Mouse (Mus musculus): ENCODE measurements at regions not wholly inside any gene's neighbourhood (a gene's known extent, or its start where the extent isn't known, plus 50 kb on each side); places are given as distances from the start of the nearest gene placed in this dataset.

GRCm38 (mm10) chr1:184484801-184485200 is 247.6 kb downstream of the Hlx start:
- Histone ChIP-seq H3K27me3 (0 out of 2 replicates have a peak, but pooled peaks cover 5% of the 10 kb centered on the region), H3K4me2 (replicated peaks) (no peak overlapping the region), H3K27ac (replicated peaks) (no peak overlapping the region), H3K36me3 (no peaks in the 10 kb centered on the region), H3K9ac (replicated peaks) (no peak overlapping the region), H3K9me3 (no peaks in the 10 kb centered on the region), H3K4me1 (no peaks in the 10 kb centered on the region), H3K4me3 (no peak overlapping the region)
- WGBS = 82% methylated on average over 8 of the region's 8 CpGs
- ATAC-seq (ENCODE audit: low FRiP score, low read depth) = no peak

- H3K4me2 ChIP-seq (replicated peaks) = no peak overlapping the region
- H3K36me3 ChIP-seq = no peaks in the 10 kb centered on the region
- no peak overlapping the region for H3K9ac ChIP-seq (replicated peaks)
- H3K9me3 ChIP-seq = no peaks in the 10 kb centered on the region
- H3K4me3 ChIP-seq = no peak overlapping the region
- no peak for ATAC-seq (ENCODE audit: low FRiP score, low read depth)
- H3K27me3 ChIP-seq = 0 out of 2 replicates have a peak, but pooled peaks cover 5% of the 10 kb centered on the region
- no peak overlapping the region for H3K27ac ChIP-seq (replicated peaks)
- H3K4me1 ChIP-seq = no peaks in the 10 kb centered on the region
- 72% methylated on average over 7 of the region's 7 CpGs for WGBS
Observed at GRCm38 (mm10) chr1:184483371-184483770, 249.0 kb downstream of the Hlx start.

GRCm38 (mm10) chr1:184482026-184482425 is 250.4 kb downstream of the Hlx start:
- 89% methylated on average over 9 of the region's 9 CpGs for WGBS
- H3K36me3 ChIP-seq = no peaks in the 10 kb centered on the region
- H3K9me3 ChIP-seq = no peaks in the 10 kb centered on the region
- no peak overlapping the region for H3K4me2 ChIP-seq (replicated peaks)
- H3K9ac ChIP-seq (replicated peaks) = no peak overlapping the region
- no peak overlapping the region for H3K27ac ChIP-seq (replicated peaks)
- H3K4me1 ChIP-seq = no peaks in the 10 kb centered on the region
- H3K4me3 ChIP-seq = no peak overlapping the region
- 0 out of 2 replicates have a peak, but pooled peaks cover 5% of the 10 kb centered on the region for H3K27me3 ChIP-seq
- ATAC-seq (ENCODE audit: low FRiP score, low read depth) = no peak

- no peaks in the 10 kb centered on the region for H3K9me3 ChIP-seq
- no peak overlapping the region for H3K9ac ChIP-seq (replicated peaks)
- ATAC-seq (ENCODE audit: low FRiP score, low read depth) = no peak
- no peaks in the 10 kb centered on the region for H3K36me3 ChIP-seq
- no peak overlapping the region for H3K4me2 ChIP-seq (replicated peaks)
- H3K27ac ChIP-seq (replicated peaks) = no peak overlapping the region
- no peak overlapping the region for H3K4me3 ChIP-seq
- H3K27me3 ChIP-seq = 0 out of 2 replicates have a peak, but pooled peaks cover 5% of the 10 kb centered on the region
- WGBS = 90% methylated on average over 9 of the region's 9 CpGs
- no peaks in the 10 kb centered on the region for H3K4me1 ChIP-seq
Observed at GRCm38 (mm10) chr1:184480571-184481220, 251.7 kb downstream of the Hlx start.

GRCm38 (mm10) chr1:184478006-184478405 is 254.4 kb downstream of the Hlx start:
- Histone ChIP-seq H3K27ac (replicated peaks) (no peak overlapping the region), H3K27me3 (no peaks in the 10 kb centered on the region), H3K4me3 (no peak overlapping the region), H3K4me1 (no peaks in the 10 kb centered on the region), H3K36me3 (no peaks in the 10 kb centered on the region), H3K4me2 (replicated peaks) (no peak overlapping the region), H3K9me3 (no peaks in the 10 kb centered on the region), H3K9ac (replicated peaks) (no peak overlapping the region)
- no peak for ATAC-seq (ENCODE audit: low FRiP score, low read depth)
- 88% methylated on average over 7 of the region's 7 CpGs for WGBS

GRCm38 (mm10) chr1:184462481-184463124 is 269.8 kb downstream of the Hlx start:
- ATAC-seq (ENCODE audit: low FRiP score, low read depth) = peak; percentile 75
- Histone ChIP-seq H3K4me2 (replicated peaks) (no peak overlapping the region), H3K27ac (replicated peaks) (no peak overlapping the region), H3K9ac (replicated peaks) (no peak overlapping the region), H3K9me3 (no peaks in the 10 kb centered on the region), H3K4me3 (no peak overlapping the region), H3K36me3 (no peaks in the 10 kb centered on the region), H3K27me3 (peaks cover 28% of the 10 kb centered on the region), H3K4me1 (peaks cover 4% of the 10 kb centered on the region; the same call in 1 of the 2 replicates)
- 25% methylated on average over 9 of the region's 9 CpGs for WGBS

GRCm38 (mm10) chr1:184461411-184461810 is 271.0 kb downstream of the Hlx start:
- Histone ChIP-seq H3K4me3 (no peak overlapping the region), H3K27ac (replicated peaks) (no peak overlapping the region), H3K27me3 (peaks cover 23% of the 10 kb centered on the region), H3K4me2 (replicated peaks) (no peak overlapping the region), H3K9ac (replicated peaks) (no peak overlapping the region), H3K36me3 (no peaks in the 10 kb centered on the region), H3K9me3 (no peaks in the 10 kb centered on the region), H3K4me1 (peaks cover 4% of the 10 kb centered on the region; the same call in 1 of the 2 replicates)
- no peak for ATAC-seq (ENCODE audit: low FRiP score, low read depth)

- Histone ChIP-seq H3K9me3 (no peaks in the 10 kb centered on the region), H3K9ac (replicated peaks) (no peak overlapping the region), H3K27me3 (peaks cover 27% of the 10 kb centered on the region), H3K36me3 (no peaks in the 10 kb centered on the region), H3K27ac (replicated peaks) (no peak overlapping the region), H3K4me3 (no peak overlapping the region), H3K4me2 (replicated peaks) (no peak overlapping the region), H3K4me1 (no peaks in the 10 kb centered on the region)
- ATAC-seq (ENCODE audit: low FRiP score, low read depth) = no peak
- WGBS = 89% methylated on average over 8 of the region's 8 CpGs
Observed at GRCm38 (mm10) chr1:184456727-184457126, 275.7 kb downstream of the Hlx start.

- ATAC-seq (ENCODE audit: low FRiP score, low read depth) = no peak
- Histone ChIP-seq H3K9me3 (no peaks in the 10 kb centered on the region), H3K9ac (replicated peaks) (no peak overlapping the region), H3K4me2 (replicated peaks) (no peak overlapping the region), H3K4me1 (no peaks in the 10 kb centered on the region), H3K36me3 (no peaks in the 10 kb centered on the region), H3K4me3 (no peak overlapping the region), H3K27me3 (peaks cover 19% of the 10 kb centered on the region), H3K27ac (replicated peaks) (no peak overlapping the region)
- 72% methylated on average over 4 of the region's 4 CpGs for WGBS
Observed at GRCm38 (mm10) chr1:184454381-184454780, 278.0 kb downstream of the Hlx start.

GRCm38 (mm10) chr1:184453673-184454072 is 278.7 kb downstream of the Hlx start:
- H3K9me3 ChIP-seq = no peaks in the 10 kb centered on the region
- H3K27ac ChIP-seq (replicated peaks) = no peak overlapping the region
- ATAC-seq (ENCODE audit: low FRiP score, low read depth) = peak; percentile 44; the same call in 1 of the 2 replicates
- no peak overlapping the region for H3K9ac ChIP-seq (replicated peaks)
- no peak overlapping the region for H3K4me2 ChIP-seq (replicated peaks)
- peaks cover 19% of the 10 kb centered on the region for H3K27me3 ChIP-seq
- no peak overlapping the region for H3K4me3 ChIP-seq
- H3K4me1 ChIP-seq = no peaks in the 10 kb centered on the region
- 49% methylated on average over 5 of the region's 5 CpGs for WGBS
- H3K36me3 ChIP-seq = no peaks in the 10 kb centered on the region

GRCm38 (mm10) chr1:184453061-184453460 is 279.4 kb downstream of the Hlx start:
- no peak overlapping the region for H3K9ac ChIP-seq (replicated peaks)
- H3K9me3 ChIP-seq = no peaks in the 10 kb centered on the region
- no peaks in the 10 kb centered on the region for H3K4me1 ChIP-seq
- ATAC-seq (ENCODE audit: low FRiP score, low read depth) = no peak
- H3K27ac ChIP-seq (replicated peaks) = no peak overlapping the region
- no peak overlapping the region for H3K4me2 ChIP-seq (replicated peaks)
- peaks cover 19% of the 10 kb centered on the region for H3K27me3 ChIP-seq
- H3K4me3 ChIP-seq = no peak overlapping the region
- no peaks in the 10 kb centered on the region for H3K36me3 ChIP-seq
- WGBS = 94% methylated on average over 9 of the region's 9 CpGs

GRCm38 (mm10) chr1:184451686-184452085 is 280.7 kb downstream of the Hlx start:
- no peak for ATAC-seq (ENCODE audit: low FRiP score, low read depth)
- Histone ChIP-seq H3K27ac (replicated peaks) (no peak overlapping the region), H3K27me3 (peaks cover 16% of the 10 kb centered on the region), H3K9me3 (no peaks in the 10 kb centered on the region), H3K4me3 (no peak overlapping the region), H3K9ac (replicated peaks) (no peak overlapping the region), H3K36me3 (no peaks in the 10 kb centered on the region), H3K4me2 (replicated peaks) (no peak overlapping the region), H3K4me1 (no peaks in the 10 kb centered on the region)
- 89% methylated on average over 2 of the region's 2 CpGs for WGBS

Data from midbrain, embryonic 12.5 days (tissue).